Mouse (Mus musculus) hindbrain, postnatal 0 days (tissue): ENCODE results near the gene Ccdc150. TPM values are rescaled to one million over a fixed set of nuclear protein-coding genes. Genes with fewer than 3 reads are reported as not detected.

Experiments
- ATAC-seq: fragments of 200-750 bp; cut with Nextera tagmentation; 2 replicates; pipeline ENCODE4 v1.8.0; 2017; ENCODE audit warnings: mild to moderate bottlenecking, moderate TSS enrichment, moderate library complexity
- DNase-seq: peaks from one replicate; pipeline ENCODE4 v3.0.0-alpha.2; 2015; ENCODE audit warnings: low spot score
- H3K27ac ChIP-seq: fragments of 300-500 bp; sonication (generic); 2 replicates; pipeline ENCODE4 v1.5.1; 2014; ENCODE audit warnings: mild to moderate bottlenecking
- H3K27me3 ChIP-seq: fragments of 300-500 bp; sonication (generic); 2 replicates; pipeline ENCODE4 v1.6.1; 2014; ENCODE audit warnings: low read length, mixed read lengths; ENCODE audit not compliant: insufficient read depth
- H3K36me3 ChIP-seq: fragments of 300-500 bp; sonication (generic); 2 replicates; pipeline ENCODE4 v1.6.1; 2014; ENCODE audit warnings: low read length, mixed read lengths; ENCODE audit not compliant: insufficient read depth
- H3K4me1 ChIP-seq: fragments of 300-500 bp; sonication (generic); 2 replicates; pipeline ENCODE4 v1.6.1; 2014; ENCODE audit warnings: antibody characterized with exemption, low read length, mixed read lengths; ENCODE audit not compliant: insufficient read depth
- H3K4me2 ChIP-seq: fragments of 300-500 bp; sonication (generic); 2 replicates; pipeline ENCODE4 v1.6.1; 2014; ENCODE audit warnings: low read depth, mild to moderate bottlenecking, low read length, moderate library complexity, mixed read lengths
- H3K4me3 ChIP-seq: fragments of 300-500 bp; sonication (generic); 2 replicates; pipeline ENCODE4 v1.5.1; 2014; ENCODE audit warnings: low read length
- H3K9ac ChIP-seq: fragments of 300-500 bp; sonication (generic); replicated peaks from 2 replicates; pipeline ENCODE4 v1.6.1; 2014; ENCODE audit warnings: mild to moderate bottlenecking, low read length, moderate library complexity, mixed read lengths
- H3K9me3 ChIP-seq: fragments of 300-500 bp; sonication (generic); 2 replicates; pipeline ENCODE4 v1.6.1; 2016; ENCODE audit warnings: low read length, mixed read lengths
- CTCF ChIP-seq: IDR thresholded peaks from 2 replicates; pipeline ENCODE4 v1.5.1; 2016; ENCODE audit warnings: antibody characterized with exemption, control low read depth, low read depth
- WGBS: fragments of 180-500 bp; shearing (Covaris S2); extraction: QIAGEN DNeasy Blood & Tissue Kit; methylation state at CpG from one replicate; pipeline ENCODE4 v1.1.7; 2014; 5-methylcytosine and 5-hydroxymethylcytosine counted together
- polyA plus RNA-seq: library from polyadenylated mRNA; unstranded; fragments of >200 nt; fragmentation: Nextera tagmentation; extraction: Ambion mirVana; gene quantifications from 2 replicates; pipeline ENCODE4 v1.2.1, GENCODE M21; 2015
- total RNA-seq: library from RNA; depleted of rRNA; stranded (reverse); fragments of >200 nt; gene quantifications from 2 replicates; pipeline ENCODE4 v1.2.3, GENCODE M21; 2014; rRNA removed

Ccdc150 gene
- total and polyA plus RNA-seq, 2 experiments from 2014 or later: 0.15 TPM; not detected in 1

- TF ChIP-seq CTCF: peak; percentile 77
- Histone ChIP-seq H3K27ac (no peak overlapping the region), H3K4me2 (no peak overlapping the region), H3K4me1 (no peaks in the 10 kb centered on the region), H3K36me3 (no peaks in the 10 kb centered on the region), H3K9me3 (no peaks in the 10 kb centered on the region), H3K9ac (no peak overlapping the region), H3K4me3 (no peak overlapping the region), H3K27me3 (no peaks in the 10 kb centered on the region)
- 82% methylated on average over 9 of the region's 9 CpGs for WGBS
- ATAC-seq (peak; percentile 78; the same call in 1 of the 2 replicates), DNase-seq (peak; percentile 81)
These were observed 130.8 kb downstream of the Ccdc150 start for GRCm38 (mm10) chr1:54380978-54381914.

DNA sequence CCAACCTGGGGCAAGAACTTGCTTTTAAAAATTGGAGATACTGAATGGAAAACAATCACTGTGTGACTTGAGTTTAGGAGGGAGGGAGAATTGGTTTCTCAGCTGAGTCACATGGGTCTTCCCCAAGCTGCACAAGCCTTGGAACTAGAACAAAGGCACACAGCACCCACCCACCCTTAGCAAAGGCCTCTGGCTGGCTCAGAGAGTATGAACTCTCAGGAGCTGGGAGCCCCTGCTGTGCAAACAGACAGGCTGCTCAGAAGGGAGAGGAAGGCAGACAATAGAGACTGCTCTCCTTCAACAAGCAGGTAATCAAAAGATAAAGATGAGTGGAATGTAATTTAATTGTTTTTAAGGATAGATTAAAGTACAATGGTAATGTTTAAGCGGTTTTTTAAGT, 133.7 kb downstream of the Ccdc150 start:
- DNase-seq (no peak), ATAC-seq (no peak)
- Histone ChIP-seq H3K4me3 (no peak overlapping the region), H3K4me2 (no peak overlapping the region), H3K9ac (no peak overlapping the region), H3K9me3 (no peaks in the 10 kb centered on the region), H3K4me1 (no peaks in the 10 kb centered on the region), H3K27me3 (no peaks in the 10 kb centered on the region), H3K27ac (no peak overlapping the region), H3K36me3 (no peaks in the 10 kb centered on the region)
- 21% methylated on average over 1 of the region's 1 CpGs for WGBS
- no peak for TF ChIP-seq CTCF

DNA sequence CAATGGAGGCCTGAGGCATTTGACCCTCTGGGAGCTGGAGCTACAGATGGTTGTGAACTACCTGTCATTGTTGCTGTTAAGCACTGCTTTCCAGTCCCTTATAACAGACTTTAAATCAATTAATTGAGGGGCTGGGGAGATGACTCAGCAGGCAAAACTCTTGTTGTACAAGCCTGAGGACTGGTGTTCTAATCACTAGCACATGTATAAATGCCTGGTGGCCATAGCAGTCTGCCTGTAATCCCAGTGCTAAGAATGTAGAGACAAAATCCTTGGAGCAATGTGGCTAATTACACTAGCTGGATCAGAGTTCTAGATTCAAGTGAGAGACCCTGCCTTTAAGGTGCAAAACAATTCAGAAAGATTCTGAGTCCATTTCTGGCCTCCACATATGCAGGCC, 152.3 kb downstream of the Ccdc150 start:
- H3K9ac ChIP-seq: no peak overlapping the region
- DNase-seq: no peak
- H3K4me3 ChIP-seq: no peak overlapping the region
- H3K27ac ChIP-seq: no peak overlapping the region
- H3K4me2 ChIP-seq: no peak overlapping the region
- no peaks in the 10 kb centered on the region for H3K9me3 ChIP-seq
- peaks cover 32% of the 10 kb centered on the region for H3K36me3 ChIP-seq
- no peak for TF ChIP-seq CTCF
- no peaks in the 10 kb centered on the region for H3K4me1 ChIP-seq
- no peaks in the 10 kb centered on the region for H3K27me3 ChIP-seq
- no peak for ATAC-seq

Other genes with a start within 250 kb of the Ccdc150 start
- gene Hecw2, start 55.5 kb upstream of the Ccdc150 start, total RNA-seq: 20.4 and 21.1 TPM in 2 replicates
- 6.3 and 6.7 TPM in 2 replicates for gene Hecw2, start 55.5 kb upstream of the Ccdc150 start, polyA plus RNA-seq
- gene Gtf3c3, start 188.3 kb downstream of the Ccdc150 start, total RNA-seq: 19.1 and 21.5 TPM in 2 replicates
- gene Gtf3c3, start 188.3 kb downstream of the Ccdc150 start, polyA plus RNA-seq: 16.7 and 19.2 TPM in 2 replicates